Mouse (Mus musculus) bone marrow macrophage, adult 2 months (primary cell): ENCODE data around the gene Cmya5.

Experiments
- CTCF ChIP-seq: IDR thresholded peaks from 2 replicates; pipeline ENCODE4 v1.5.1; 2012; ENCODE audit warnings: low read depth, mild to moderate bottlenecking, low read length, moderate library complexity
- POLR2A ChIP-seq: IDR thresholded peaks from 2 replicates; pipeline ENCODE4 v1.6.1; 2012; ENCODE audit warnings: mild to moderate bottlenecking, low read depth, low read length, borderline replicate concordance

DNA sequence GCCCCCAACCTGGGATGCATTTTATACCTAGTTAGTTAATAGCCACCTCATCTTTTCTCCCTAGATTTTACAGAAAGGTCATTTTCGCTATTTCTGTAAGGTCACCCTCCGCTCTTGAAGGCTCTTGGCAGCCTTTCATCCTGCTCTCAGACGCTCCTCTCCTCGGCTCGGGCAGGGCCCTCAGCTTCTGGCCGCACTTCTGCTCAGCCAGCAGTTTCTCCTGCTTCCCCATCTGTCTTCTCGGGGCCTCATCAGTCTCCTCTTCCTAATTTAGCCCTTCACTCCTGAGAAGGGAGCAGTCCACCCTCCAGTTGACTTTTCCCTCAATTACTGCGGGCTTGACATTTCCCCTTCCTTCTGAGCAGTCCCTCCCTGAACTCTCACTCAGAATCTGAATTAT is 131.6 kb downstream of the Cmya5 start:
- TF ChIP-seq POLR2A (no peak), CTCF (no peak)
